Mouse (Mus musculus): Measurements from ENCODE around the gene Igfbp3. TPM values are rescaled to one million over a fixed set of nuclear protein-coding genes. Genes with fewer than 3 reads are reported as not detected.

Igfbp3 gene
- polyA plus RNA-seq, 1 experiment from 2014 or later, result 126 TPM

GRCm38 (mm10) chr11:7194432-7195311 is 19.1 kb downstream of the Igfbp3 start:
- no peaks in the 10 kb centered on the region for H3K36me3 ChIP-seq
- H3K4me3 ChIP-seq (replicated peaks), result no peak overlapping the region
- peaks cover 3% of the 10 kb centered on the region; the same call in 1 of the 2 replicates for H3K4me1 ChIP-seq (replicated peaks)
- no peak overlapping the region for H3K9ac ChIP-seq (replicated peaks)
- H3K27me3 ChIP-seq, result no peaks in the 10 kb centered on the region
- H3K4me2 ChIP-seq, result no peak overlapping the region
- ATAC-seq (ENCODE audit: insufficient number of reproducible peaks, insufficient read depth, low FRiP score, low TSS enrichment, low read depth), result no peak
- WGBS, result 93% methylated on average over 10 of the region's 10 CpGs
- H3K9me3 ChIP-seq, result no peaks in the 10 kb centered on the region
- no peak overlapping the region for H3K27ac ChIP-seq

- H3K36me3 ChIP-seq, result no peaks in the 10 kb centered on the region
- peaks cover 3% of the 10 kb centered on the region; the same call in 1 of the 2 replicates for H3K4me1 ChIP-seq (replicated peaks)
- WGBS, result 58% methylated on average over 9 of the region's 9 CpGs
- no peak overlapping the region for H3K4me3 ChIP-seq (replicated peaks)
- no peaks in the 10 kb centered on the region for H3K27me3 ChIP-seq
- H3K9ac ChIP-seq (replicated peaks), result no peak overlapping the region
- no peak for ATAC-seq (ENCODE audit: insufficient number of reproducible peaks, insufficient read depth, low FRiP score, low TSS enrichment, low read depth)
- H3K9me3 ChIP-seq, result no peaks in the 10 kb centered on the region
- no peak overlapping the region for H3K27ac ChIP-seq
- H3K4me2 ChIP-seq, result no peak overlapping the region
Observed at GRCm38 (mm10) chr11:7193134-7193533, 20.6 kb downstream of the Igfbp3 start.

- H3K9me3 ChIP-seq, result no peaks in the 10 kb centered on the region
- H3K4me1 ChIP-seq (replicated peaks), result peaks cover 3% of the 10 kb centered on the region; the same call in 1 of the 2 replicates
- H3K36me3 ChIP-seq, result no peaks in the 10 kb centered on the region
- H3K9ac ChIP-seq (replicated peaks), result no peak overlapping the region
- H3K4me3 ChIP-seq (replicated peaks), result no peak overlapping the region
- 43% methylated on average over 6 of the region's 6 CpGs for WGBS
- H3K27ac ChIP-seq, result no peak overlapping the region
- no peaks in the 10 kb centered on the region for H3K27me3 ChIP-seq
- ATAC-seq (ENCODE audit: insufficient number of reproducible peaks, insufficient read depth, low FRiP score, low TSS enrichment, low read depth), result no peak
- H3K4me2 ChIP-seq, result no peak overlapping the region
Observed at GRCm38 (mm10) chr11:7192710-7193109, 21.0 kb downstream of the Igfbp3 start.

- no peak within 1 kb of the TSS for H3K4me2 ChIP-seq
- H3K36me3 ChIP-seq, result no peaks in the 10 kb centered on the region
- ATAC-seq (ENCODE audit: insufficient number of reproducible peaks, insufficient read depth, low FRiP score, low TSS enrichment, low read depth), result no peak
- no peak within 1 kb of the TSS for H3K4me3 ChIP-seq (replicated peaks)
- WGBS, result 86% methylated on average over 13 of the region's 13 CpGs
- H3K27ac ChIP-seq, result no peak within 1 kb of the TSS
- no peak within 1 kb of the TSS for H3K9ac ChIP-seq (replicated peaks)
- H3K4me1 ChIP-seq (replicated peaks), result peaks cover 3% of the 10 kb centered on the region; the same call in 1 of the 2 replicates
- no peaks in the 10 kb centered on the region for H3K9me3 ChIP-seq
- H3K27me3 ChIP-seq, result no peaks in the 10 kb centered on the region
Observed at GRCm38 (mm10) chr11:7188469-7188868, 25.3 kb downstream of the Igfbp3 start, which contains the start of gene Gm11985. Gene Gm11985, minus strand, starts transcription at chr11:7188569.

GRCm38 (mm10) chr11:7187472-7187871 is 26.3 kb downstream of the Igfbp3 start:
- Histone ChIP-seq H3K4me1 (replicated peaks) (peaks cover 3% of the 10 kb centered on the region; the same call in 1 of the 2 replicates), H3K9me3 (no peaks in the 10 kb centered on the region), H3K36me3 (no peaks in the 10 kb centered on the region), H3K4me2 (no peak overlapping the region), H3K9ac (replicated peaks) (no peak overlapping the region), H3K4me3 (replicated peaks) (no peak overlapping the region), H3K27me3 (no peaks in the 10 kb centered on the region), H3K27ac (no peak overlapping the region)
- WGBS, result 35% methylated on average over 8 of the region's 8 CpGs
- no peak for ATAC-seq (ENCODE audit: insufficient number of reproducible peaks, insufficient read depth, low FRiP score, low TSS enrichment, low read depth)

- Histone ChIP-seq H3K4me1 (replicated peaks) (no peaks in the 10 kb centered on the region), H3K9ac (replicated peaks) (no peak overlapping the region), H3K4me2 (no peak overlapping the region), H3K4me3 (replicated peaks) (no peak overlapping the region), H3K36me3 (no peaks in the 10 kb centered on the region), H3K9me3 (no peaks in the 10 kb centered on the region), H3K27ac (no peak overlapping the region), H3K27me3 (no peaks in the 10 kb centered on the region)
- 33% methylated on average over 1 of the region's 1 CpGs for WGBS
- no peak for ATAC-seq (ENCODE audit: insufficient number of reproducible peaks, insufficient read depth, low FRiP score, low TSS enrichment, low read depth)
Observed at GRCm38 (mm10) chr11:7184420-7184819, 29.3 kb downstream of the Igfbp3 start.

- no peak for ATAC-seq (ENCODE audit: insufficient number of reproducible peaks, insufficient read depth, low FRiP score, low TSS enrichment, low read depth)
- 63% methylated on average over 8 of the region's 8 CpGs for WGBS
- no peaks in the 10 kb centered on the region for H3K36me3 ChIP-seq
- no peaks in the 10 kb centered on the region for H3K4me1 ChIP-seq (replicated peaks)
- H3K4me3 ChIP-seq (replicated peaks), result no peak overlapping the region
- no peak overlapping the region for H3K9ac ChIP-seq (replicated peaks)
- H3K9me3 ChIP-seq, result no peaks in the 10 kb centered on the region
- no peak overlapping the region for H3K4me2 ChIP-seq
- no peak overlapping the region for H3K27ac ChIP-seq
- no peaks in the 10 kb centered on the region for H3K27me3 ChIP-seq
Observed at GRCm38 (mm10) chr11:7182409-7183042, 31.2 kb downstream of the Igfbp3 start.

- 80% methylated on average over 2 of the region's 2 CpGs for WGBS
- H3K4me1 ChIP-seq (replicated peaks), result no peaks in the 10 kb centered on the region
Observed at GRCm38 (mm10) chr11:7179276-7179675, 34.4 kb downstream of the Igfbp3 start.

GRCm38 (mm10) chr11:7178724-7179123 is 35.0 kb downstream of the Igfbp3 start:
- no peak overlapping the region for H3K27ac ChIP-seq
- H3K9ac ChIP-seq (replicated peaks), result no peak overlapping the region
- ATAC-seq (ENCODE audit: insufficient number of reproducible peaks, insufficient read depth, low FRiP score, low TSS enrichment, low read depth), result no peak
- H3K4me1 ChIP-seq (replicated peaks), result no peaks in the 10 kb centered on the region
- no peaks in the 10 kb centered on the region for H3K9me3 ChIP-seq
- 76% methylated on average over 4 of the region's 4 CpGs for WGBS
- no peak overlapping the region for H3K4me2 ChIP-seq
- no peaks in the 10 kb centered on the region for H3K27me3 ChIP-seq
- no peaks in the 10 kb centered on the region for H3K36me3 ChIP-seq
- no peak overlapping the region for H3K4me3 ChIP-seq (replicated peaks)

More at GRCm38 (mm10) chr11:7179276-7179675, 34.4 kb downstream of the Igfbp3 start:
- no peaks in the 10 kb centered on the region for H3K36me3 ChIP-seq
- no peaks in the 10 kb centered on the region for H3K27me3 ChIP-seq
- H3K4me2 ChIP-seq, result no peak overlapping the region
- ATAC-seq (ENCODE audit: insufficient number of reproducible peaks, insufficient read depth, low FRiP score, low TSS enrichment, low read depth), result no peak
- no peaks in the 10 kb centered on the region for H3K9me3 ChIP-seq
- no peak overlapping the region for H3K27ac ChIP-seq
- no peak overlapping the region for H3K9ac ChIP-seq (replicated peaks)
- no peak overlapping the region for H3K4me3 ChIP-seq (replicated peaks)

- H3K4me3 ChIP-seq (replicated peaks), result no peak overlapping the region
- H3K9me3 ChIP-seq, result no peaks in the 10 kb centered on the region
- H3K4me1 ChIP-seq (replicated peaks), result no peaks in the 10 kb centered on the region
- H3K27me3 ChIP-seq, result no peaks in the 10 kb centered on the region
- H3K36me3 ChIP-seq, result no peaks in the 10 kb centered on the region
- WGBS, result 80% methylated on average over 6 of the region's 6 CpGs
- H3K27ac ChIP-seq, result no peak overlapping the region
- no peak overlapping the region for H3K9ac ChIP-seq (replicated peaks)
- ATAC-seq (ENCODE audit: insufficient number of reproducible peaks, insufficient read depth, low FRiP score, low TSS enrichment, low read depth), result no peak
- no peak overlapping the region for H3K4me2 ChIP-seq
Observed at GRCm38 (mm10) chr11:7173664-7174063, 40.1 kb downstream of the Igfbp3 start.

- ATAC-seq (ENCODE audit: insufficient number of reproducible peaks, insufficient read depth, low FRiP score, low TSS enrichment, low read depth), result no peak
- no peaks in the 10 kb centered on the region for H3K9me3 ChIP-seq
- H3K27ac ChIP-seq, result no peak overlapping the region
- H3K27me3 ChIP-seq, result no peaks in the 10 kb centered on the region
- no peaks in the 10 kb centered on the region for H3K4me1 ChIP-seq (replicated peaks)
- no peak overlapping the region for H3K9ac ChIP-seq (replicated peaks)
- WGBS, result 94% methylated on average over 1 of the region's 1 CpGs
- H3K4me3 ChIP-seq (replicated peaks), result no peak overlapping the region
- H3K4me2 ChIP-seq, result no peak overlapping the region
- no peaks in the 10 kb centered on the region for H3K36me3 ChIP-seq
Observed at GRCm38 (mm10) chr11:7169645-7170044, 44.1 kb downstream of the Igfbp3 start.

Data from limb, embryonic 12.5 days (tissue).